Mouse (Mus musculus): ENCODE results near the gene Gm6588. TPM values are rescaled to one million over a fixed set of nuclear protein-coding genes. Genes with fewer than 3 reads are reported as not detected.

Gm6588 gene
- polyA plus RNA-seq, 1 experiment, result not detected

- TF ChIP-seq CTCF (IDR thresholded peaks at IDR 0.05; ENCODE audit: control insufficient read depth, insufficient read depth, low read length), result no peak
- TF ChIP-seq POLR2A (IDR thresholded peaks at IDR 0.05; ENCODE audit: borderline replicate concordance, control insufficient read depth, low read depth, low read length), result no peak
- Histone ChIP-seq H3K4me3 (replicated peaks; ENCODE audit: control insufficient read depth, low read depth, low read length) (no peak overlapping the region), H3K4me1 (ENCODE audit: control insufficient read depth, insufficient read depth, low read length) (no peaks in the 10 kb centered on the region; the same call in 1 of the 2 replicates), H3K27ac (ENCODE audit: control insufficient read depth, insufficient read depth, low read depth, low read length, poor library complexity) (no peak overlapping the region)
- 39% methylated on average over 11 of the region's 11 CpGs for WGBS
Measured at GRCm38 (mm10) chr5:112493492-112493891, 44.3 kb downstream of the Gm6588 start.

- H3K27ac ChIP-seq (ENCODE audit: control insufficient read depth, insufficient read depth, low read depth, low read length, poor library complexity), result no peak overlapping the region
- WGBS, result 84% methylated on average over 7 of the region's 7 CpGs
- TF ChIP-seq CTCF (IDR thresholded peaks at IDR 0.05; ENCODE audit: control insufficient read depth, insufficient read depth, low read length) (no peak), POLR2A (IDR thresholded peaks at IDR 0.05; ENCODE audit: borderline replicate concordance, control insufficient read depth, low read depth, low read length) (no peak)
- H3K4me3 ChIP-seq (replicated peaks; ENCODE audit: control insufficient read depth, low read depth, low read length), result no peak overlapping the region
- H3K4me1 ChIP-seq (ENCODE audit: control insufficient read depth, insufficient read depth, low read length), result no peaks in the 10 kb centered on the region
Measured at GRCm38 (mm10) chr5:112496753-112497369, 47.6 kb downstream of the Gm6588 start.

GRCm38 (mm10) chr5:112498921-112499917, 50.0 kb downstream of the Gm6588 start:
- no peak for TF ChIP-seq POLR2A (IDR thresholded peaks at IDR 0.05; ENCODE audit: borderline replicate concordance, control insufficient read depth, low read depth, low read length)
- no peak for TF ChIP-seq CTCF (IDR thresholded peaks at IDR 0.05; ENCODE audit: control insufficient read depth, insufficient read depth, low read length)
- H3K4me3 ChIP-seq (replicated peaks; ENCODE audit: control insufficient read depth, low read depth, low read length), result no peak overlapping the region
- H3K27ac ChIP-seq (ENCODE audit: control insufficient read depth, insufficient read depth, low read depth, low read length, poor library complexity), result no peak overlapping the region
- 67% methylated on average over 13 of the region's 13 CpGs for whole genome bisulfite sequencing
- no peaks in the 10 kb centered on the region for H3K4me1 ChIP-seq (ENCODE audit: control insufficient read depth, insufficient read depth, low read length)

GRCm38 (mm10) chr5:112499918-112500682, 50.9 kb downstream of the Gm6588 start:
- TF ChIP-seq CTCF (IDR thresholded peaks at IDR 0.05; ENCODE audit: control insufficient read depth, insufficient read depth, low read length) (no peak), POLR2A (IDR thresholded peaks at IDR 0.05; ENCODE audit: borderline replicate concordance, control insufficient read depth, low read depth, low read length) (no peak)
- no peak overlapping the region for H3K27ac ChIP-seq (ENCODE audit: control insufficient read depth, insufficient read depth, low read depth, low read length, poor library complexity)
- 69% methylated on average over 8 of the region's 8 CpGs for WGBS
- no peaks in the 10 kb centered on the region for H3K4me1 ChIP-seq (ENCODE audit: control insufficient read depth, insufficient read depth, low read length)
- no peak overlapping the region for H3K4me3 ChIP-seq (replicated peaks; ENCODE audit: control insufficient read depth, low read depth, low read length)

Other genes starting within 250 kb of the Gm6588 start
- gene Cryba4, start 196.9 kb upstream of the Gm6588 start, polyA plus RNA-seq (2011; ENCODE audit: insufficient read depth, insufficient read length, low replicate concordance, missing spikeins), result 3.4 TPM in 1 of 2 replicates, not detected in the other
- not detected in 2 replicates for gene Crybb1, start 193.6 kb upstream of the Gm6588 start, polyA plus RNA-seq (2011; ENCODE audit: insufficient read depth, insufficient read length, low replicate concordance, missing spikeins)
- gene Tpst2, start 172.7 kb upstream of the Gm6588 start, polyA plus RNA-seq (2011; ENCODE audit: insufficient read depth, insufficient read length, low replicate concordance, missing spikeins), result 27.4 and 43.3 TPM in 2 replicates
- gene Tfip11, start 123.1 kb upstream of the Gm6588 start, polyA plus RNA-seq (2011; ENCODE audit: insufficient read depth, insufficient read length, low replicate concordance, missing spikeins), result 10.2 and 20.3 TPM in 2 replicates
- gene Srrd, start 106.4 kb upstream of the Gm6588 start, polyA plus RNA-seq (2011; ENCODE audit: insufficient read depth, insufficient read length, low replicate concordance, missing spikeins), result 8.0 and 14.1 TPM in 2 replicates
- gene Hps4, start 106.3 kb upstream of the Gm6588 start, polyA plus RNA-seq (2011; ENCODE audit: insufficient read depth, insufficient read length, low replicate concordance, missing spikeins), result 18.8 and 42.4 TPM in 2 replicates
- gene Gm6583, start 93.4 kb upstream of the Gm6588 start, polyA plus RNA-seq (2011; ENCODE audit: insufficient read depth, insufficient read length, low replicate concordance, missing spikeins), result not detected in 2 replicates
- 1.5 TPM in 1 of 2 replicates, not detected in the other for gene Asphd2, start 54.6 kb upstream of the Gm6588 start, polyA plus RNA-seq (2011; ENCODE audit: insufficient read depth, insufficient read length, low replicate concordance, missing spikeins)
- gene Sez6l, start 127.8 kb downstream of the Gm6588 start, polyA plus RNA-seq (2011; ENCODE audit: insufficient read depth, insufficient read length, low replicate concordance, missing spikeins), result not detected in 2 replicates

All from bone marrow, adult 2 months (tissue).